Mouse (Mus musculus): ENCODE measurements at regions not wholly inside any gene's neighbourhood (a gene's known extent, or its start where the extent isn't known, plus 50 kb on each side); places are given as distances from the start of the nearest gene placed in this dataset.

GRCm38 (mm10) chr2:103893805-103894204 lies 64.0 kb upstream of the Lmo2 start:
- no peak for TF ChIP-seq CTCF (IDR thresholded peaks at IDR 0.05; ENCODE audit: insufficient read depth, low read length)
- no peak for TF ChIP-seq POLR2A (IDR thresholded peaks at IDR 0.05; ENCODE audit: borderline replicate concordance, extremely low read depth, low read depth, low read length)

All from lung, adult 2 months (tissue).